Mouse (Mus musculus) common myeloid progenitor, adult 5-6 weeks (primary cell): ENCODE measurements around the gene Nrsn2. TPM values are rescaled to one million over a fixed set of nuclear protein-coding genes. Genes with fewer than 3 reads are reported as not detected.

Source experiments
- ATAC-seq: replicated peaks from 2 replicates; pipeline ENCODE4 v1.8.0; 2016; ENCODE audit warnings: low read depth, mild to moderate bottlenecking, moderate TSS enrichment, inconsistent platforms; ENCODE audit not compliant: poor library complexity, severe bottlenecking
- total RNA-seq: library from RNA; stranded (forward); fragments of 200-1000, 187-1606 nt; gene quantifications from 2 replicates; pipeline ENCODE4 v1.2.3, GENCODE M21; 2017

Nrsn2 gene
- total RNA-seq: not detected in 2 replicates

DNA sequence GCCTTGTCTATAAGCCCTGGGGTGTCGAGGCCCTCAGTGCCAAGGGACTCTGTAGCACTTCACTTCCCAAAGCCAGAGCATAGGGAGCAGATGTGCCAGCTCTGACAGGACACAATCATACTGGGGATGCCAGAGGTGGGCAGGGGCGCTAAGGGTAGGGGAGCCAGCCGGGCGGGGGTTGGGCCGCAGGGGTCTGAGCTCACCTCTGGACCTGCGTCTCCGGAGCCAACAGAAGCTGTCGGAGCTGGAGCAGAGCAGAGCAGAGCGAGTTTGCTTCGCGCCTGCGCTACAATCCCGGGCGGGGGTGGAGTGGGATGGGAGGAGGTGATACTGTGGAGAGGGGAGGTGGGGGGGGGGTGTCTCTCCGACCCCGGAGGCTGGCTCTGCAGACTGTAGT, at the start of gene Nrsn2:
Gene Nrsn2 (minus strand): TSS at position 294 of the 397 bp plus-strand sequence.
- ATAC-seq: no peak

DNA sequence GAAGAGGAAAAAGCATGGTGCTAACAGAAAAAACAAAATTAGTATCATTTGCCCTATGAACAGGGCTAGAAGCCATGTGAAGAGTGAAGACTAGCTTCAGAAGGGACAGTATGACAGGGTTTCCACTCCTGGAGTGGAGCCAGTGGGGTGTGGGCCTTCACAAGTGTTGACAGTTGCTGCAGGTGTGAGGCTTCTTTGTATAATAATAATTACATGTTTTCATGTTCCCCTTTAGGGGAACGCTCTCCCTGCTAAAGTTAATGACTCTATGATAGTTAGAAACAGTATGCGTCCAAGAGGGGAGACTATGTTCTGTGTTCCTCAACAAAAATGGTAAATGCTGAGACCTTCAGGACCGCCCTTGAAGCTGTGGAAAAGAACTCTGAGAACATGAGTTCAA, 39.3 kb upstream of the Nrsn2 start:
- ATAC-seq: no peak

DNA sequence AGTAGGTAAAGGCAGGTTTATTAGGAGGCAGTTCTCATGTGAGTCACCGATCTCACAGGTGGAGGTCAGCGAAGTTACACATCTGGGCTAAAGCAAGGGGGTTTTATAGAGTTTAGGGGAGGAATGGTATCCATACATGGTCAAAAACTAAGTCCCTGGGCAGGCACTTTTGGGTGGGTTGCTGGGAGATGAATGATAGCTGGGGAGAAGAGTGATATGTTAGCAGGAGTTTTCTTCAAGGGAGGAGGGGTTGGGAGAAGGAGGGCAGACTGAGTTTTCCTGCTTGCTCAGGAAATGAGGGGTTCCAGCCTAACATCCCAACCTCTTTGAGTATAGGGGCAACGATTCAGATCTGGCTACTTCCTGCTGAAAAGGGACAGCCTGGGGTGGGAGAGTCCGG, 38.8 kb upstream of the Nrsn2 start, which contains the start of gene 6820408C15Rik:
Gene 6820408C15Rik (plus strand): TSS at position 301 of the 400 bp plus-strand sequence.
- ATAC-seq: no peak

DNA sequence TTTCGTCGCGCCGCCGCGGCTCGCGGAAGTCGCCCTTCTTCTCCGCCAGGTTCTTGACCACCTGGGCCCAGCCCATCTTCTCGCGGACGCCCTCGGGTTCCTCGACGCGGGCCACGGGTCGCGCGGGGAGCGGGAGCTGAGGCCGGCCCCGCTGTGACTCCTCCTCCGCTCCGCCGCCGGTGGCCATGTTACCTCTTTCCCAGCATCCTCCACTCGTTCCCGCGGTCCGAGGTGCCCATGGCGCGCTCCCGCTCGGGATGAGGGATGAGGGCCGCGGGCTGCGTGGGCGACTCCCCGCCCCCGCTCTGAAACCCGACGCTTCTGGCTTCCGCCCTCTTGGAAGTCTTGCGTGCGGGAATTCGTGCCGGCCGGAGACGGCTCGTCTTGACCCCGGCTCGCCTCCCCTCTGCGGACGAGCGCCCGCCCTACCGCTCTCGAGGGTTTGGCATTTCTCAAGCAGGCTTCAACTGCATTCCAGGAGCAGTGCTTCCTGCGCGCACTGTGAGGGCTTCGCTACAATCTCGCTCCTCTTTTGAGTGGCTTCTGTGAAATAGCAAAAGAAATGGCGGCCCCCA, 38.2 kb upstream of the Nrsn2 start, which contains the start of gene Zcchc3:
Gene Zcchc3 (minus strand): TSS at position 437 of the 575 bp plus-strand sequence.
- peak; percentile 76 for ATAC-seq

DNA sequence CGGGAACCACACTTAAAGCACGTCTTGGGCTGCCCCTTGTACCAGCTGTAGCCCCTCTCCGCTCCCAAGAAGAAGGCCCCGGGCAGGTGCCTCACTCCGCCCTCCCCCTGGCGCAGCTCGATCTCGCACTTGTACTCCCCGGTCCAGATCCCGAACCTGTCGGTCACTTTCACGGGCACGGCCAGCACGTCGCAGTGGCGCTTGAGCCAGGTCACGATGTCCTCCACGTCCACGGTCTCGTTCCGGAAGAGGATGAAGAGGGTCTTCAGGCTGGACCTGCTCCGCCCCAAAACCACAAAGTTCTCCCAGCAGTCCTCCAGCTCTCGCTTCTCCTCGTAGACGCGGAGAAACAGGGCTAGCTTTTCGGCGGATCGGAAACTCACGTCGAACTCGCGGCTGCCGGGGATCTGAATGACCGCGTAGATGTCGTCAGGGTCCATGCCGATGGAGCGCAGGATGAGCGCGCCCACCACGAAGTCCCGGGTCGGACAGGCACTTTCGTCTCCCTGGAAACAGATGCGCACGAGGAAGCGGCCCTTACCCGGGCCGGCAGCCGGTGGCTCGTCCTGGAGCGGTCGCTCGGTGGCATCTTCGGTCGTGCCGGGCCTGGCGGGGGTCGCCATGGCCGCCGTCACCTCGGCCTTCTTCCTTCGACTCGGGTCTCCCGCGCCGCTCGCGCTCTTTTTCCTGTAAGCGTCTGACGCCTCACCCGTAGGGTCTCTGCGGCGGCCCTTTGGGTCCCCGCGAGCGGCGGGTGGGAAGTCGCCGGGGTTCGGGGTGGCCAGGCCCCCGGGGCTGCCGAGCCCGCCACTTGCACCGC, 37.5 kb upstream of the Nrsn2 start:
- peak; percentile 41; the same call in 1 of the 2 replicates for ATAC-seq

DNA sequence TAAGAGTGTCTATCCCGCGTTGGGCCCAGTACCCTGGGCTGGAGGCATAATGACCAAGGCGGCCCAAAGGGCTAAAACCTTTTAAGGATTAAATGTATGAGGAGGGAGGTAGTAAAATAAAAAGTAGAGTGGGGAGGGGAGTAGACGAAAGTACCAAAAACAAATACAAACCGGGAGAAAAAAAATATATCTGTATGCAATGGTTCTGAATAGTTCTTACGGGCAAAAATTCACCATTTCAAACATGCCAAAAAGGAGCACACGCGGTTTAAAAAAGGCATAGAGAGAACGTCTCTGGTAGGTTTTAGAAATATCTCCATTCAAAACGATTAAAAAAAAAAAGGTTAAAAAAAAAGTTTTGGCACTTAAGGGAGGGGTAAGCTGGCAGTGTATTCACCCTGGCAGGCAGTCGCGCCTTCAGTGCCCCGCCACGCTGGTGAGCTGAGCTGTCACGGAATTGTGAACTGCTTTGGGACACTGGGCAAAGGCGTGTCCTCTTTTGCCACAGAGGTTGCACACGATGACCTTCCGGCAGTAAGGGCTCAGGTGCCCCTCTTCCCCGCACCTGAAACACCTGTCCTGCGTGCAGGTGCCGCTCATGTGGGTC, 36.8 kb upstream of the Nrsn2 start:
- no peak for ATAC-seq

DNA sequence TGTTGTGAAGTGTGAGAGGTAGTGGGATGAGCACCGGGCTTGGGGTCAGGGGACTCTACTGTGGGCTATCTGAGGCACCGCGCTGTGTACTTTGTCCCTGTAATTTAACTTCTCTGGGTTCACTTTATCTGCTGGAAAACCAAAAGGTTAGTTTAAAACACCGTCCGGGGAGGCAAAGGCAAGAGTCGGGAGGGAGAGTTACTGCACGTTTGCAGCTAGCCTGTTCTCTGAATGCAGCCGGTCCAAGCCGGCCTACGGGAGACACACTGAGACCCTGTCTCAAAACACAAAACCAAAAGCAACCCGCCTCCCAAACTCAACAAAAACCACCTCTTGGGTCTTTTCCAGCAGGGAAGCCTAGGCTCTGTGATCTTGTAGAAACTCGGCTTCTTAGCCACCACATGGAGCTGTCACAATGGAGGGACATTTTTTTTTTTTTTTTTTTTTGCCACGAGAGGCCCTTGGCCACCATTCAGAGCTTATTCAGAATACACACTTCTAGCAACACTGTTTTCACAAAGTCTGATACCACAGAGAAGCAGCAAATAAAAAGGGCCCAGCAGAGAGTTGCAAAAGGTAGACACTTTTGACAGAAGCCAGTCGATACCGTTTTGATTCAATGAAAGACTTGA, 36.2 kb upstream of the Nrsn2 start:
- no peak for ATAC-seq

DNA sequence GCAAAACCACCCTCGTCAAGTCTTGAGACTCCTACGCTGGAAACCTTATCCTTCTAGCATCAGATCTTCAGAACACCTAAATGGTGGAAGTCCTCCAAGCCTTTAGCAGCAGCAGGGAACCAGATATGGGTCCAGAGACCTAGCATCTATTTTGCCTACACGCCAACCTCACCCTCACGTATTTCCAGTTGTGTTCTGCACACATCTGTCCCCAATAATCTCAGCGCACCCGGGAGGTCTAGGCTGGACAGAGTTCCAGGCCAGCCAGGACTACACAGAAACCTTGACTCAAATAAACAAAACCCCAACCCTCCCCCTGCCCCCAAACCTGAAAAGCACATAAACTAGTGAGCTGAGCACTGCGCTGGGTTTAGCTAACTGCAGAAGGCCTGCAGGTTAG, 35.0 kb upstream of the Nrsn2 start:
- no peak for ATAC-seq

DNA sequence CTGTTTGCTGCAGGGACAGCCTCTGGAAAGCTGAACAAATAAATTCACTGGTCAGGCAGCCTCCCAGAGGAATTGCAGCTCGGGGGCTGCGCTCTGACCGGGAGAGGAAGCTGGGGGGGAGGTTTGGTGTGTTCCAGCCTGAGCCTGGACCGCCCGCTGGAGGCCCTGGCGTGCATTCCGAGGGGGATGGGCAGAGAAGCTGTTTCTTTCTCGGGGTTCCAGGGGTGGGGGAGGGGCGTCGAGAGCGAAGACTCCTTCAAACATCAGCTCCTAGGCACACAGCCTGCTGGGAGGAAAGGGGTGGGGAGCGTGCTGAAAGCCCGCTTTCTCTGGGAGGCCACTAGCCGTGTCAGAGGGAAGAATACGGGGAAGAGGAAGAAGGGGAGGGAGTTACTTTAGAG, 34.5 kb upstream of the Nrsn2 start:
- ATAC-seq: no peak

DNA sequence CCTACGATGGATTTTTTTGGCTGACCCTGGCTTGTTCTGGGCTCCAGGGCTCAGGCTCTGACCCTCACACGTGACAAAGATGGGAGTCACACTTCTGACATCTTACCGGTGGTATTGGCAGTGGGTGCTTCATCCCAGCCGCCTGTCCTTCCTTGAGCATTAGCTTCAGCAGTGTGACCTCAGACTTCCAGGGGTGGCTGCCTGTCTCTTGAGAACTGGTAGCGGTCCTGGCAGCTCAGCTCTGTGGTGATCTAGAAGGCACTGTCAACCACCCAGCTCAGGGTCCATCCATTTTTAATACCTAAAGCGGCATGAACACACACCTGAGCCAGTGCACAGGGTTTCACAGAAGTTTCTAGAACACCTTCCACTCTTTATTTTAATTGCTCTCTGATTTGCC, 33.3 kb upstream of the Nrsn2 start:
- no peak for ATAC-seq

DNA sequence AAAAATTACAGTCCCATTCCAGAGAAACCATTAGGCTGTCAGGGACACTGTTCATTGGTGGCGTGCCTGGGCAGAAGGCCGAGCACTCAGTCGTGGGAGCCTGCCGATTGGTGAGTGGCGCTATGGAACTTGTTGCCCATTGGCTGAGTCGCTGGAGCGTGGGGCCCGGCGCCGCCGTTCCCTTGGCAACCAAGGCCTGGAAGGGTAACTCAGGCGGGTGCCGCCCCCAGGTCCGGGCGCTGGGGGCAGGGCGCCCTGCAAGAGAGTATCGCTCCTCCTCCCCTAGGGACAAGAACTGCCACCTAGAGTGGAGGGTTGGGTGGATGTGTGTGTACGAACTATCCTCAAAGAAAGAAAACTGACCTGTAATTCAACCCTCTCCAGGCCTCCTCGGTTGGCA, 29.7 kb upstream of the Nrsn2 start:
- ATAC-seq: peak; percentile 100

DNA sequence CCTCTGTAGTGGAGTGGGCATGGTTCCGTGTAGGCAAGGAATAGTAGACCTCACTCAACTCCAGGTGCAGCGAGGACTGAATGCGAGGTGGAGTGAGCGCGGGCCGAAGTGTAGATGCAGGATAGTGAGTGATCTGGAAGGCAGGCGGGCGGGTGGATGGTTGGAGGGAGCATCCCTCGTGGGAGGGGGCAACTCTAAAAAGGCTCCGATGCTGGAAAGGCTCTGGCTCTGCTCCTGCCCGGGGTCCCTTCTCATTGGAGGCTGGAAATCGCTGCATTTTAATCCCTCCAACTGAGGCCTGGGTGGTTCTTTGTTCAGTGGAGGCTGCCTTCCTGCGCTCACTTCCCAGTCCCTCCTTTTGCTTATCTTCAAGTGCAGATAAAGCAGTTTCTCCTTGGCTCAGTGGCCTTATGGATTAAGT, 22.7 kb upstream of the Nrsn2 start:
- no peak for ATAC-seq

DNA sequence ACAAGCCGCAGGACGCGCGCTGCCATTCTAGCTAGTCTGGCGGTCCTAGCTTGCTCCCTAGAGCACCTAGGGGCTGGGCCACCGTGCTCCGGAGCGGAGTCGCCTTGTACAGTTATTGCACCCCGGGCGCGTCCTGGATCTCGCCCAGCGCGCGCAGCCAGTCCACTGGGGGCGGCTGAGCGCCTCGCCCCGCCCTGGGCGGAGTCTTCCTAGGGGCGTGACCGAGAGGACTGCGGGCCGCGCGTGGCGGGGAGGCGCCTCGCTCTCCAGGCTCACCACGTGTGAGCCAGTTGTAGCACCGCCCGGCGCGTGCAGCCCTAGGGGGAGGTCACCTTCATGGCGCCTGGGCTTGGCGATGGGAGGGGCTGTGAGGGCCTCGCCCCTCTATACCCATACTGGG, 22.3 kb upstream of the Nrsn2 start:
- ATAC-seq: peak; percentile 73

DNA sequence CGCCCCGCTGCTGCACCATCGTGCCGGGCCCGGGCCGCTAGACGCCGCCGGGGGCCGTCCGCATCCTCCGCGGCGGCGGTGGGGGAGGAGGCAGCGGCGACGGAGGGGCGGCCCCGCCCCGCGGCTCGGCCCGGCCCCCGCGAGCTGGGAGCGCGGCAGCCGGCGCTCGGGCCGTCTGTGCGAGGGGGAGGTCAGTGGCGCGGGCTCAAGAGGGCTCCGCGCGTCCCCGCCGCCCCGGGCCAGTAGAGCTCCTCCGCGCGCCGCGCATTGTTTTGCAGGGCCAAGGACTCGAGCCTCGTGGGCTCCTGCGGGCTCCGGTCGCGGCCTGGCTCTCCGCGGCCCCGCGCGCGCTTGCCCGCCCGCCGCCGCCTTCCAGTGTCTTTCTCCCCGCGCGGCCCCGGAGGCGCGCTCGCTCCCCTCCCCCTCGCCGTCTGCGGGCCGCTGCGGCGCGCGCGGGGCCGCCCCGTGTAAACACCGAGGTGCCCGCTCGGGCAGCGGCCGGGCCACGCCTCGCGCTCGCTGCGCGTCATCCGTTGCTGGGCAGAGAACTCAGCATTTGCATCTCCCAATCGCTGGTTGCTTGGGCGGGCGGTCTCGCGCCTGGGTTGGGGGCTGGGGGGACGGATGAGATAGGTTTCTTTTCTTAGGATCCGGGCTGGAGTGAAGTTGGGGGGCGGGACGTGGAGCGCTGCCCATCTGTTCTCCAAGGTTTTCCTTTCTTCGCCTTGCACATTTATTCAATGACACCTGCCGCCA, 21.4 kb upstream of the Nrsn2 start, which contains the start of gene Sox12:
Gene Sox12 (minus strand): TSS at position 384 of the 756 bp plus-strand sequence.
- ATAC-seq: peak; percentile 31

DNA sequence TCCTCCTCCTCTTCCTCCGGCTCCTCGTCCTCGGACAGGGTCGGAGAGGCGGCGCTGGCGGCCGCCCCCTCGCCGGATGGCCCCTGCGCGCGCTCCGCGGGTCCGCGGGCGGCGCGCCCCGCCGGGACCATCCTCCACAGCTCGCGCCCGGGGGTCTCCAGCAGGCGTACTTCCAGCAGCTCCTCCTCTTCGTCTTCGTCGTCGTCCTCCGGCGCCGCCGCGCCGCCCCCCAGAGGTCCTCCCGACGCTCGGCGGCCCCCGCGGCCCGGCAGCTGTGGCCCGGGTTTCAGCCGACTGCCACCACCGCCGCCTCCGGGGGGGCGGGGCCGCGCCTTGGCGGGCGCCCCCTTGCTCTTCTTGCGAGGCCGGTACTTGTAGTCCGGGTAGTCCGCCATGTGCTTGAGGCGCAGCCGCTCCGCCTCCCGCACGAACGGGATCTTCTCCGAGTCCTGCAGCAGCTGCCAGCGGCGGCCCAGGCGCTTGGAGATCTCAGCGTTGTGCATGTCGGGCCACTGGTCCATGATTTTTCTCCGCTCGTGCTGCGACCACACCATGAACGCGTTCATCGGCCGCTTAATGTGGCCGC, 20.7 kb upstream of the Nrsn2 start:
- ATAC-seq: no peak

DNA sequence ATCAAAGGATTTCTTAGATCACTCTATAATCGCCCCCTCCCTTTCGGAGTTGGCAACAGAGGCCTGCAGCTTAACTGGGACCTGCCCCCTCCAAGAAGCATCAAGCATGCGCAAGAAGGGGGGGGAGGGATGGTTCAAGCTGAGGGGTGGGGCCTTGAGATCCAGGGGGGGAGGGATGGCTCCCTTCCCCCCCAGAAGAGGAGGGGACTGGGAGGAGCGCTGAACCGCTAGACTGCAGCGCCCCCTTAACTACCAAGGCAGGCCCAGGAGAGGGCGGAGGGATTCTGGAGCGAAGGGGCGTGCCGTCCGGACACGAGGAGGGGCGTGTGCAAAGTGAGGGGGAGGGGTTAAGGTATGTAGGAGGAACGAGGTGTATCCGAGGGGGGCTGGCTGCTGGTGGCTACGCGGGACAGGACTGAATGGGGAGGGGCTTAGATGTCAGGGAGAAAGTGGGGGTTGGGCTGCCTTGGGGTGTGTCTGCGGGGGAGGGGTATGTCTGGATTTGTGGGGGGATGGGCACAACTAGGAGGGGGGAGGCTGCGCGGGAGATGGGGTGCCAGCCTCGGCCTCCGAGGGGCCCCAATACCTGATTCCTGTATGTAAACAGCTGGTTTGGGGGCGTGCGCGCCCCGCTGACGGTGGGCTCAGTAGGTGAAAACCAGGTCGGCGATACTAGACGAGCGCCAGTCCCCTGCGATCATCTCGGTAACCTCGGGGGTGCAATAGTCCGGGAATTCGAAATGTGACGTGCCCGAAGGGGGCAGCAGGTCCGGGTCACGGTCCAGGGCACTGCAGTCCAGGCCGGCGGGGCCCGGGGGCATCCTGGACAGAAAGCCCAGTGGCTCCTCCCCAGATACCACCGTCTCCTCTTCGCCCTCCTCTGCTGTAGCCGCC, 19.9 kb upstream of the Nrsn2 start:
- ATAC-seq: peak; percentile 61

DNA sequence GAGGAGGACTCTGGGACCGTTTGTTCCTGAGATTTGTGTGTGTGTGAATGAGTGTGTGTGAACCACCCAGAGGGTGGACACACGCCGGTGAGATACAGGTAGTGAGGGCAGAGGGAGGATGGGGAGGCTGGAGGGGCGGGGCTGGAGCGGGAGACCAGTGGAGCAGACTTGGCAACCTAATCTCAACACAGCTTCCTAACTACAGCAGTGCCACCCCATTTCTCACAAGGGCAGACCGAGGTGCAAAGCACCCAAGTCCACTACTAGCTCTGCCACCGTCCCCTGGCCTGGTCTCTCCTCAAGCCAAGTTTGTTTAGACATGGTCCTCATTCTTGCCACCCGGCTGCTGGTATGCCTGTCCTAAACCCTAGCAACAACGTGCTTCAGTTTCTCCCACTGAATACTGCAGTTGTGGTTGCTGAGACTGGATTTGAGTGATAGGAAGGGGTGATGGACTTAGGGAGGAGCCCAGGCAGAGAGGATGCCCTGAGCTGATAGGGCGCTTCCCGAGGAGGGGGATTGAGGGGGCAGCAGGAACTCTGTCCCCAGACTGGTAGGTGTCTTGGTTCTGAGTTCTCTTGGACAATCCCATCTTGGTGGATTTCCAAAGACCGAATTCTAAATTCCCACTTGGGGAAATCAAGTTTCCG, 19.0 kb upstream of the Nrsn2 start:
- no peak for ATAC-seq
